Mouse (Mus musculus) limb, embryonic 13.5 days (tissue): ENCODE results near the gene Klk1. TPM values are rescaled to one million over a fixed set of nuclear protein-coding genes. Genes with fewer than 3 reads are reported as not detected.

Source experiments
- ATAC-seq: fragments of 200-750 bp; cut with Nextera tagmentation; 2 replicates; pipeline ENCODE4 v1.8.0; 2017; ENCODE audit warnings: low read depth, moderate number of reproducible peaks, moderate TSS enrichment; ENCODE audit not compliant: low FRiP score
- H3K27ac ChIP-seq: fragments of 300-500 bp; sonication (generic); 2 replicates; pipeline ENCODE4 v1.5.1; 2015; ENCODE audit warnings: inconsistent platforms, mild to moderate bottlenecking, moderate library complexity
- H3K27me3 ChIP-seq: fragments of 300-500 bp; sonication (generic); 2 replicates; pipeline ENCODE4 v1.6.1; 2015; ENCODE audit warnings: mild to moderate bottlenecking, inconsistent platforms
- H3K36me3 ChIP-seq: fragments of 300-500 bp; sonication (generic); 2 replicates; pipeline ENCODE4 v1.6.1; 2015; ENCODE audit warnings: inconsistent platforms, mild to moderate bottlenecking, moderate library complexity
- H3K4me1 ChIP-seq: fragments of 300-500 bp; sonication (generic); 2 replicates; pipeline ENCODE4 v1.6.1; 2015; ENCODE audit warnings: inconsistent platforms
- H3K4me2 ChIP-seq: fragments of 300-500 bp; sonication (generic); replicated peaks from 2 replicates; pipeline ENCODE4 v1.6.1; 2015; ENCODE audit warnings: inconsistent platforms, mild to moderate bottlenecking, moderate library complexity
- H3K4me3 ChIP-seq: fragments of 300-500 bp; sonication (generic); 2 replicates; pipeline ENCODE4 v1.5.1; 2015; ENCODE audit warnings: moderate library complexity, mild to moderate bottlenecking, inconsistent platforms
- H3K9ac ChIP-seq: fragments of 300-500 bp; sonication (generic); 2 replicates; pipeline ENCODE4 v1.6.1; 2015; ENCODE audit warnings: mild to moderate bottlenecking, inconsistent platforms
- H3K9me3 ChIP-seq: fragments of 300-500 bp; sonication (generic); 2 replicates; pipeline ENCODE4 v1.6.1; 2016; ENCODE audit warnings: inconsistent platforms
- WGBS: fragments of 180-500 bp; shearing (Covaris S2); methylation state at CpG from one replicate; pipeline ENCODE4 v1.1.7; 2015; 5-methylcytosine and 5-hydroxymethylcytosine counted together
- polyA plus RNA-seq: library from polyadenylated mRNA; unstranded; fragments of >200 nt; fragmentation: Nextera tagmentation; extraction: Ambion mirVana; gene quantifications from 2 replicates; pipeline ENCODE4 v1.2.1, GENCODE M21; 2015

Gene Klk1
- polyA plus RNA-seq, 1 experiment from 2014 or later = not detected

DNA sequence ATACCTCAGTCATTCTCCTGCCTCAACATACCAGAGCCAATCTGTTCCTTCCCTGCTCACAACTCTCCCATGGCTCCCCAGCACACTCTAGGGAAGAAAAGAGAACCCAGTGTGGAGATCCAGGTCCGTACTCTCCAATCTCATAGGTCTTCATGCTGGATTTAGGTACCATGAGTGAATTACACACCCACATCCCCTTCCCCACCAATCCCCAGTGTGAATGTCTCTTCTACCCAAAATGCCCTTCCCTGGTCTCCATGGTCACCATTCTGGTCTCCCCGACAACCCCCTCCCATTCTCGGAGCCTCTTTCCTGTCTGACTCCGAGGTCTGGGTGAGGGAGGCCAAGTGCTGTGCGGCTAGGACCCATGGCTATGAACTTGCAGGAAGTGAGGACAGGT lies 36.0 kb downstream of the Klk1 start, which contains the start of gene Gm15517:
TSS of gene Gm15517 (plus strand) at position 301 of the 400 bp plus-strand sequence.
- Histone ChIP-seq H3K9ac (peak within 1 kb of the TSS; percentile 13; the same call in 1 of the 2 replicates), H3K4me2 (no peak within 1 kb of the TSS), H3K36me3 (no peaks in the 10 kb centered on the region), H3K9me3 (no peaks in the 10 kb centered on the region), H3K4me3 (no peak within 1 kb of the TSS), H3K27me3 (peaks cover 41% of the 10 kb centered on the region), H3K4me1 (peaks cover 7% of the 10 kb centered on the region), H3K27ac (no peak within 1 kb of the TSS)
- no peak for ATAC-seq
- WGBS = 59% methylated on average over 5 of the region's 5 CpGs

- peak; percentile 55 for ATAC-seq
- no peaks in the 10 kb centered on the region for H3K36me3 ChIP-seq
- H3K27ac ChIP-seq = no peak overlapping the region
- H3K9me3 ChIP-seq = no peaks in the 10 kb centered on the region
- 2% methylated on average over 34 of the region's 34 CpGs for WGBS
- H3K4me3 ChIP-seq = peak overlapping the region; percentile 28
- peaks cover 7% of the 10 kb centered on the region for H3K4me1 ChIP-seq
- H3K27me3 ChIP-seq = peaks cover 53% of the 10 kb centered on the region
- H3K9ac ChIP-seq = no peak overlapping the region; the same call in 1 of the 2 replicates
- peak overlapping the region; percentile 58 for H3K4me2 ChIP-seq
Measured at GRCm38 (mm10) chr7:44262791-44263643, 37.9 kb downstream of the Klk1 start.

DNA sequence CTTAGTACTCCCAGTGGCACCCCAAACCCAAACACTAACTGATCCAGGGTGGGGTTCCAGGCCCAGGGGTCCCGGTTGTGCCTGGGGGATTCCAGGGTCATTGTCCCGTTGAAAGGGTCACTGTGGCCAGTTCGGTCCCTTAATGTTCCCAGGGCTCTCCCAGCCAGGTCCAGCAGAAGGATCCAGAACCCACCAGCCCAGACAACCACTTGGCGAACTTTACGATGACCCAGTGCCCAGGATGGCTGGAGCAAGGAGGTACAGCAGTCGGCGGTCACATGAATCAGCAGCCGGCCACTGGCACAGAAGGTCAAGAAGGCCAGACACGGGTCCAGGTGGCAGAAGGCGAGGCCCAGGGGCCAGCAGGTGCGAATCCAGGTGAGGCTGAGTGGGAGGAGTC lies 43.0 kb downstream of the Klk1 start:
- peaks cover 4% of the 10 kb centered on the region for H3K4me1 ChIP-seq
- H3K9ac ChIP-seq = no peak overlapping the region
- H3K9me3 ChIP-seq = no peaks in the 10 kb centered on the region
- H3K4me2 ChIP-seq = no peak overlapping the region
- ATAC-seq = no peak
- no peak overlapping the region for H3K4me3 ChIP-seq
- no peaks in the 10 kb centered on the region for H3K36me3 ChIP-seq
- WGBS = 78% methylated on average over 11 of the region's 11 CpGs
- no peak overlapping the region for H3K27ac ChIP-seq
- H3K27me3 ChIP-seq = peaks cover 55% of the 10 kb centered on the region

DNA sequence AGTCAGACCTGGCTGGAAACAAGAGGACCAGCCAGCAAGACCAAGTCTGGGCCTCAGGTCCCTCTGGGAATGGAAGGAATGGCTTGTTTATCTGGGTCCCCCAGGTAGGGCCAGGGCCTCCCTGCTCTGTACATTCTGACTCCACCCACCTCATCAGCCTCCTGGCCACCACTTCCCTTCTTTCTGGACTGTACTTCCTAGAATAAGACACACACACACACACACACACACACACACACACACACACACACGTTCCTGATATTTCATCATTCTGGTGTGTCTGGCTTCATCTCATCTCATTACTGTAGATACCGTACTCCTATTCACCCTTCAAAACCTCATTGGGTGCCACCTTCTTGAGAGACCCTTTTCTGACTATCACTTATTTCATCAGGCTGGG lies 44.2 kb downstream of the Klk1 start:
- Histone ChIP-seq H3K4me1 (no peaks in the 10 kb centered on the region), H3K4me3 (no peak overlapping the region), H3K4me2 (no peak overlapping the region), H3K9ac (no peak overlapping the region), H3K9me3 (no peaks in the 10 kb centered on the region), H3K27me3 (peaks cover 55% of the 10 kb centered on the region), H3K36me3 (no peaks in the 10 kb centered on the region), H3K27ac (no peak overlapping the region)
- WGBS = 92% methylated on average over 2 of the region's 2 CpGs
- no peak for ATAC-seq

DNA sequence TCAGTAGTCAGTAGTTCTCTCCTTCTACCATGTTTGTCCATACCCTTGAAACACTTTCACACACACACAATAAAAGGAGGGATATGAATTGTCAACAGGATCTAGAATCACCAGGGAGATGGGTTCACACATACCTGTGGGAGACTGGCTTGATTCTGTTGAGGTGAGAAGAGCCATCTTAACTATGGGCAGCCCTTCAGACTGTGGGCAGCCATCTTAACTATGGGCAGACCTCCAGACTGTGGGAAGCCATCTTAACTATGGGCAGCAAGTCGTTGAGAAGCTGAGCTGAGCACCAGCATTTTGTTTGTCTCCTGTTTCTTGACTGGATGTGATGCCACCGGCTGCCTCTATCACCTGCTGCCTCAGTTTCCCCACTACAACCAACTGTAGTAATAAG lies 46.1 kb downstream of the Klk1 start:
- no peaks in the 10 kb centered on the region for H3K36me3 ChIP-seq
- H3K9me3 ChIP-seq = no peaks in the 10 kb centered on the region; the same call in 1 of the 2 replicates
- H3K9ac ChIP-seq = no peak overlapping the region
- ATAC-seq = no peak
- H3K4me2 ChIP-seq = no peak overlapping the region
- 68% methylated on average over 2 of the region's 2 CpGs for WGBS
- no peak overlapping the region for H3K27ac ChIP-seq
- H3K4me3 ChIP-seq = no peak overlapping the region
- peaks cover 62% of the 10 kb centered on the region for H3K27me3 ChIP-seq
- no peaks in the 10 kb centered on the region for H3K4me1 ChIP-seq

DNA sequence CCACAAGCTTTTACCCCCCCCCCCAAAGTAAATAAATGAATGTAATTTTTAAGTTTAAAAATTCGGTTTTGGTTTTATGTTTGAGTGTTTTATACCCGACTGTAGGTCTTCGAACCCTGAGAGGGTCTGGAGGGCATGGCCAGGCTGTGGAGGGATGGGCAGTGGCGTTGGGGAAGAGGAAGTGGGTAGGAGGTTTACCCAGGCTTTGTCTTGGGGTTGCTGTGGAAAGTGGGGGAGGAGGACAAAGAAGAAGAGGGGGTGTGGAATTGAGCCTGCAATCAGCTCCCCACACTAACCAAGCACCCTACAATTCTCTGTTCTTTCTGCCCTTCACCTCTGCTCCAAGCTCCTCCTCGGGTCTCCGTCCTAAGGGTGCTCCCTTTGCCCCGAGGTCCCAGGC lies 47.4 kb downstream of the Klk1 start:
- no peak overlapping the region for H3K27ac ChIP-seq
- peaks cover 57% of the 10 kb centered on the region for H3K27me3 ChIP-seq
- ATAC-seq = no peak
- WGBS = 94% methylated on average over 7 of the region's 7 CpGs
- H3K9me3 ChIP-seq = no peaks in the 10 kb centered on the region; the same call in 1 of the 2 replicates
- H3K4me3 ChIP-seq = no peak overlapping the region
- no peaks in the 10 kb centered on the region for H3K4me1 ChIP-seq
- H3K36me3 ChIP-seq = no peaks in the 10 kb centered on the region
- no peak overlapping the region for H3K4me2 ChIP-seq
- no peak overlapping the region for H3K9ac ChIP-seq

GRCm38 (mm10) chr7:44273446-44273845 lies 48.3 kb downstream of the Klk1 start:
- ATAC-seq = no peak
- H3K27me3 ChIP-seq = peaks cover 48% of the 10 kb centered on the region
- 73% methylated on average over 7 of the region's 7 CpGs for WGBS

GRCm38 (mm10) chr7:44274096-44274495 lies 48.9 kb downstream of the Klk1 start:
- Histone ChIP-seq H3K36me3 (no peaks in the 10 kb centered on the region), H3K9ac (no peak overlapping the region), H3K27ac (no peak overlapping the region), H3K9me3 (peaks cover 5% of the 10 kb centered on the region; the same call in 1 of the 2 replicates), H3K4me1 (no peaks in the 10 kb centered on the region), H3K4me3 (no peak overlapping the region), H3K4me2 (no peak overlapping the region), H3K27me3 (peaks cover 44% of the 10 kb centered on the region)
- WGBS = 41% methylated on average over 11 of the region's 11 CpGs
- ATAC-seq = no peak

More at GRCm38 (mm10) chr7:44273446-44273845, 48.3 kb downstream of the Klk1 start:
- Histone ChIP-seq H3K36me3 (no peaks in the 10 kb centered on the region), H3K4me3 (no peak overlapping the region), H3K4me2 (no peak overlapping the region), H3K9me3 (peaks cover 5% of the 10 kb centered on the region; the same call in 1 of the 2 replicates), H3K4me1 (no peaks in the 10 kb centered on the region), H3K9ac (no peak overlapping the region), H3K27ac (no peak overlapping the region)

- Histone ChIP-seq H3K27ac (no peak overlapping the region), H3K27me3 (peaks cover 45% of the 10 kb centered on the region), H3K9me3 (peaks cover 5% of the 10 kb centered on the region; the same call in 1 of the 2 replicates), H3K4me1 (no peaks in the 10 kb centered on the region), H3K4me3 (no peak overlapping the region), H3K36me3 (no peaks in the 10 kb centered on the region), H3K9ac (no peak overlapping the region), H3K4me2 (no peak overlapping the region)
- no peak for ATAC-seq
- 81% methylated on average over 3 of the region's 3 CpGs for WGBS
Measured at GRCm38 (mm10) chr7:44275546-44275945, 50.4 kb downstream of the Klk1 start.

DNA sequence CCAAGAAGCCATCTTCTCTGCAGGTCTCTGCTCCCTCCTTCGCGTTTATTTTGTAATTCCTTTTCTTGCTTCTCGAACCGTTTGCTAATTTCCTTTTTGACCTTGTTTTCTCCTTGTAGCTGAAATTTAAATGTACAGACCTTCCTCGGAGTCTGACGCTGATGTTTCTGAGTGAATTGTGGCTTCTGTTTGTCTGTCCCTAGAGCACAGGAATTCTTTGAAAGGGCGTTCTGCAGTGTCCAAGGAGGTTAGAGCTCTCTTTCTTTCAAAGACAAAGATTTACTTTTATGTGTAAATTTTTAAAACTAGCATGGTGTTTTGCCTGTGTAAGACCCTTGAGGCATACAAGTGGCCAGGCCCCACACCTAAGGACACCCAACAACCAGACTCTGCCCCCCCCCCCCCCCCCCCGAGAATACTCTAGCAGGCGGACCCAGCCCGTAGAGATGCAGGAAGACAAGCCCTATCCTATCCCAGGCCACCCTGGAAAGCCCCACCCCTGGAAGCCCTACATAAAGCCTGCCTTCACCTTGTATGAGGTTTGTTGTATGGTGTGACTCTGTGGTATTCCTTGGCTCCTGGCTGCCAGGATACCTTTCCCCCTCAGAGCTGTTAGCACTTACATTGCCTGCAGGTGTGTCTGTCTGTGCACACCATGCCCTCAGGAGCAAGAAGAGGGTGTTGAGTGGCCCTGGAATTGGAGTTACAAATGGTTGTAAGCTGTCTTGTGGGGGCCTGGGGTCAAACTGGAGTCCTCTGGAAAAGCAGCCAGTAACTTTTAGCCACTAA lies 51.5 kb downstream of the Klk1 start:
- WGBS = 73% methylated on average over 10 of the region's 10 CpGs
- Histone ChIP-seq H3K27ac (no peak overlapping the region), H3K4me3 (no peak overlapping the region), H3K36me3 (no peaks in the 10 kb centered on the region), H3K4me1 (no peaks in the 10 kb centered on the region), H3K9ac (no peak overlapping the region), H3K27me3 (peaks cover 50% of the 10 kb centered on the region), H3K9me3 (peaks cover 5% of the 10 kb centered on the region; the same call in 1 of the 2 replicates), H3K4me2 (no peak overlapping the region)
- no peak for ATAC-seq

- peaks cover 5% of the 10 kb centered on the region; the same call in 1 of the 2 replicates for H3K9me3 ChIP-seq
- WGBS = 48% methylated on average over 2 of the region's 2 CpGs
Measured at GRCm38 (mm10) chr7:44277250-44277622, 52.1 kb downstream of the Klk1 start.

More at GRCm38 (mm10) chr7:44277250-44277622, 52.1 kb downstream of the Klk1 start:
- no peak for ATAC-seq
- Histone ChIP-seq H3K4me3 (no peak overlapping the region), H3K9ac (no peak overlapping the region), H3K27ac (no peak overlapping the region), H3K4me1 (no peaks in the 10 kb centered on the region), H3K27me3 (peaks cover 50% of the 10 kb centered on the region), H3K36me3 (no peaks in the 10 kb centered on the region), H3K4me2 (no peak overlapping the region)
